Mouse (Mus musculus): Measurements from ENCODE around the gene Crybb1. TPM values are rescaled to one million over a fixed set of nuclear protein-coding genes. Genes with fewer than 3 reads are reported as not detected.

Crybb1 gene
- polyA plus RNA-seq, 1 experiment from 2014 or later: 2.9 TPM

DNA sequence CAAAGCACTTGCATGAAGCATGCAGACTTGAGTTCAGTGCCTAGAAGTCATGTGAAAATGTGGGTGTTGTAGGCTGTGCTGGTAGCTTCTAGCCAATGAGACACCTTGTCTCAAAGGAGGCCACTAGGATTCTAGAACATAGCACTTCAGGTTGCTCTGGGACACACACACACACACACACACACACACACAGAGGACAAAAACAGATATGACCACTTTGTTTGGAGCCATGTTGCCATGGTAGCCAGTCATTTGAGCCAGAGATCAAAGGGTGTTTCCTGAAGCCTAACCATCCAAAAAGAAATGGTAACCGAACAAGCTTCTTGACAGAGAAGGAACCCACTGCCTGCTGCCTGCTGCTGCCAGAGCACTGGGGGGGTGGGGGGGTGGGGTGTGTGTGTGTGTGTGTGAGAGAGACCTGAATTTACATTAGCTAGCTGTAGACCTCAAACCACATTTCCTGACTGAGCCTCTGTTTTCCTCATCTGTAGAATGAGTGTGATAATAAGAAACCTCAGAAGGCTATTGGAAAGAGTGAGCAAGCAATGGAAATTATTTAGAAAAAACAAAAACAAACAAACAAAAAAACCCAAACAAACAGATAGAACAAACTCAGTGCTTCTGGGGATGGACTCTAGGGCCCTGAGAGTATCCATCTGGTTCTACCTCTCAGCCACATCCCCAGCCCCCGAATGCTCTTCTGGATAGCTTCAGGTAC is 18.3 kb downstream of the Crybb1 start:
- Histone ChIP-seq H3K4me1 (peaks cover 31% of the 10 kb centered on the region), H3K27ac (no peak overlapping the region), H3K4me2 (replicated peaks) (no peak overlapping the region), H3K36me3 (no peaks in the 10 kb centered on the region), H3K9me3 (no peaks in the 10 kb centered on the region), H3K9ac (no peak overlapping the region), H3K27me3 (replicated peaks) (peaks cover 4% of the 10 kb centered on the region; the same call in 1 of the 2 replicates), H3K4me3 (no peak overlapping the region)
- ATAC-seq (ENCODE audit: low FRiP score, low read depth): no peak
- 45% methylated on average over 2 of the region's 2 CpGs for WGBS

DNA sequence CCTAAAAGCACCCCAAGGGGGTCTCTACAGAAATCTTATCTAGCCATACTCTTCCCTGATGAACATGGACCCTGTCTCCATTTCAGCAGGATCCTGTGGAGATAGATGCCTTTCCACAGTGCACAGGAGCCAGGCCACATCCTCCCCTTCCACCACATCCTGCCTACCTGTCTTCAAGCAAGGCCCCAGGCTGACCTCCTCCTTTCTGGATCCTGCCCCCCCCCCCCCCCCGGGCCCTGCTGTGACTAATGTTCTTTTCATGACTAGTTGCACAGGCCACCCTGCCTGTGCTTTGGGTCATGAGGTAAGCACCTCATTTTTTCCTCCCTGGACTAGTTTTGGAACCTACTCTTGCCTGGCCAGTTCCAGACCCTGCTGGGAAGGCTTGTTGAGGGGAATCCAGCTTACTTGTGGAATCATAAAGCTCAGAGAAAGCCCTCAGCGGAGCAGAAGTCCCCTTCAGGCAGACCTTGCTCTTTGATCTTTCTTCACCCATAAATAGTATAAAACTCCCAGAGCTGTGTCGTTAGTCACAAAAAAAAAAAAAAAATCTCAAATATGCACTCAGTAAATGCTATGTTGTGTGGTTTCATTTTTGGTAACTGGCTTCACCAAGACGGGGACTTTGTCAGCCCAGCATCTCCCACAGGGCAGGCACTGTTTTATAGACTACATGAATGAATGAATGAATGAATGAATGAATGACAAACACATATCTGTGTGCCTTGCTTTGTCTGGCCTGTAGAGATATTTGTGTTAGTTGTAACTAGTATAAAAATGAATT is 19.6 kb downstream of the Crybb1 start:
- Histone ChIP-seq H3K36me3 (no peaks in the 10 kb centered on the region), H3K27ac (no peak overlapping the region), H3K27me3 (replicated peaks) (no peaks in the 10 kb centered on the region), H3K4me1 (peaks cover 41% of the 10 kb centered on the region), H3K9me3 (no peaks in the 10 kb centered on the region), H3K4me2 (replicated peaks) (peak overlapping the region; percentile 90), H3K4me3 (no peak overlapping the region), H3K9ac (no peak overlapping the region)
- ATAC-seq (ENCODE audit: low FRiP score, low read depth): no peak
- WGBS: 45% methylated on average over 4 of the region's 4 CpGs

- H3K4me1 ChIP-seq: peaks cover 36% of the 10 kb centered on the region
- peak within 1 kb of the TSS; percentile 73 for H3K9ac ChIP-seq
- peak; percentile 95 for ATAC-seq (ENCODE audit: low FRiP score, low read depth)
- no peaks in the 10 kb centered on the region for H3K9me3 ChIP-seq
- no peaks in the 10 kb centered on the region for H3K36me3 ChIP-seq
- peak within 1 kb of the TSS; percentile 67 for H3K4me3 ChIP-seq
- peak within 1 kb of the TSS; percentile 90 for H3K4me2 ChIP-seq (replicated peaks)
- no peaks in the 10 kb centered on the region for H3K27me3 ChIP-seq (replicated peaks)
- H3K27ac ChIP-seq: no peak within 1 kb of the TSS
- under 1% methylated on average over 62 of the region's 62 CpGs for WGBS
Observed at GRCm38 (mm10) chr5:112276267-112276873, 20.8 kb downstream of the Crybb1 start, which contains the start of gene Tpst2. Gene Tpst2, plus strand, starts transcription at chr5:112276691.

DNA sequence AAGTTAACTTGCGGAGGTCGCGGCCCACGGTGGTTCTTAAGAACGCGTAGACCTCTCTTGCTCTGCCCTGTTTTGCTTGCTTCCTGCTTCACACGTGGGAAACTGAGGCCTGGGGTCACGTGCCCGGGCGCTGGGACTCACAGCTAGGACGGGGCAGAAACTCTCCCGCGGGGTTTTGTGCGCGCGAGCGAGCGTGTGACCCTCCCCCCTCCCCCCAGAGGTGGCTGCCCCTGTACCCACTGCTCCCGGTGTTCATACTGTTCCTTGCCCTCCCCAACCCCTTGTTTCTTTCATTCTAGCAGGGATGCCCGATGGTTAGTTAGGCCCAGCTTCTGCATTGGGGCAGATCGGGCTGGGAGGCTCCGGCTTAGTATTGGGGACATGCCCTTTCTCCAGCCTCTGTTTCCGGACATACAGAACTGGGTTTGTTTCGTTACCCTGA is 21.3 kb downstream of the Crybb1 start:
- Histone ChIP-seq H3K4me3 (peak overlapping the region; percentile 67), H3K4me2 (replicated peaks) (peak overlapping the region; percentile 90), H3K27ac (no peak overlapping the region), H3K4me1 (peaks cover 35% of the 10 kb centered on the region), H3K27me3 (replicated peaks) (no peaks in the 10 kb centered on the region), H3K9ac (peak overlapping the region; percentile 73), H3K36me3 (no peaks in the 10 kb centered on the region), H3K9me3 (no peaks in the 10 kb centered on the region)
- under 1% methylated on average over 23 of the region's 24 CpGs for WGBS
- ATAC-seq (ENCODE audit: low FRiP score, low read depth): peak; percentile 62

DNA sequence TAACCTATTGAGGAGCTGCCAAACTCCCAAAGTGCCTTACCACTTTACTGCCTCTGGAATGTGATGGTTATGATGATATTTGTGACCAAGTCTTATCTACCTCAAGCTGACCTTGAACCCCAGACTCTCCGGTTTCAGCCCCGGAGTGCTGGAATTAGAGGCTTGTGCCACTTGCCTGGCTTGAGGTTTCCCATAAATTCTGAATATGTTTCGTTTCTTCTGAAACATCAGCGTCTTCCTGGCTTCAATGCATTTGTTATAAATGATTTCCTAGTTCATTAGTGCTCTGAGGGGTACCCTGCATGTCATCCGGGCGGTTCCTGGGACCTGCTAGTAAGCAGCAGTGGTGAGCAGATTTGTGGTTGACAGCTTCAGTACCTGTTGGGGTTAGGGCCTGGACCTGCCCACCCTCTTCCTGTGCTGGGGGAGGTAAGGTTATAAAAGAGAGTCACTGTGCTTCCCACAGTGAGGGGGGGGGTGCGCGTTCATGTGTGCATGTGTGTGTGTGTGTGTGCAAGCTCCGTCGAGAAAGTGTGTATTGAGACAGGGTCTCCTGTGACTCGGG is 22.4 kb downstream of the Crybb1 start:
- Histone ChIP-seq H3K36me3 (no peaks in the 10 kb centered on the region), H3K27me3 (replicated peaks) (no peaks in the 10 kb centered on the region), H3K9me3 (no peaks in the 10 kb centered on the region), H3K9ac (no peak overlapping the region), H3K27ac (no peak overlapping the region), H3K4me3 (no peak overlapping the region), H3K4me2 (replicated peaks) (peak overlapping the region; percentile 90), H3K4me1 (peaks cover 35% of the 10 kb centered on the region)
- no peak for ATAC-seq (ENCODE audit: low FRiP score, low read depth)
- WGBS: 91% methylated on average over 11 of the region's 11 CpGs

DNA sequence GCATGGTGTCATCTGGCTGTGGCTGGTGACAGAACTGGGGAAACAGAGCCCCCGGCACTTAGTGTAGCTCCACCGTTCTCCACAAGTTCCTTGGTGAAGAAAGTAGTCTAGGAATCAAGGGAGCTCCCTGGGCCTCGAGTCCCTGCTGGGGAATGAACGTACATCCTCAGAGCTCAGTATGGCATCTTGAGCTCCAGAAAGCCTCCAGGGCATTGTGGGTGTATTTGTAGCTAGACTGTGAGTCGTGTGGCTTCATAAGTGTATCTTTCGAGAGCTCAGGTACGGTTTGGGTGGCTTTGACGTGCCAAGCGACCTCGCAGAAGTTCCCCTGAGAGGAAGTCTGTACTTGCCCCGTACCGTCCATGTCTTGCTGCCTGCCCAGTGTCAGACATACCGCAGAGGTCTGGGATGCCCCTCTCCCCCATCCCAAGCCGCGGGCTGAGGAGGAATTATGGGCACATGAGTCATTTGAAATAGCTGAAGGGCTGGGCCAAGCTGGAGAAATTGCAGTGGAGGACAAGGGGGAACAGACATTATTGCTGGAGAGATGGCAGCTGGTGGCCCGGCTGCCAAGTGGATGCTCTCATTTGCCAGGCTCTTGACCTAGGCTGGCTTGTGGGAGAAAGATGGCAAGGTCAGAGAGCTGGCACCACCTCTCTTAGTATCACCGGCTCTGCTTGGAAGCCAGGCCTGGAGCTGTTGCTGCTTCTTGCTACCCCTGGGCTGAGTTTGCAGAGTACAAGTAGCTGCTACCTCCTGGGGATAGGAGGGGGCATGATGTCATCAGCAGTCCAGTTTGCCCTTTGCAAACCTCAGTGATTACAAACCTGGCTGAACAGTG is 23.8 kb downstream of the Crybb1 start:
- Histone ChIP-seq H3K4me2 (replicated peaks) (no peak overlapping the region), H3K9ac (no peak overlapping the region)

DNA sequence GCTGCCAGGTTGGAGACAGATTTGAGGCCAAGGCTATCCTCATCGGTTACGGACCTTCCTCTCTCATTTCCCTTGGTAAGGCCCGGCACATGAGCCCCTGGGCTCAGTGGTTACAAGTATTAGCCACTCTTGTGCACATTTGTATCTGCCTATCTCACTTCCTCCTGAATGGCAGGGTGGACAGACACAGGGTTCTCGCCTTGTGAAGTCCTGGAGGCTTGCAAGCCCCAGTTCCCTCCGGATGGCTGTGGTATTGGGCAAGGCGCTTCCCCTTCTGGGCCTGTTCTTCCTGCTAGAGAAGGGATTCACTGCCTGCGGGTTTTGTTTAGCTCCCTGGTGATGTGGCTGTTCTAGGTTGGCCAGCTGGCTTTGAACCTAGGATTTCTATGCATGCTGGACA is 24.5 kb downstream of the Crybb1 start:
- WGBS: 88% methylated on average over 7 of the region's 7 CpGs
- no peak for ATAC-seq (ENCODE audit: low FRiP score, low read depth)
- H3K4me1 ChIP-seq: peaks cover 45% of the 10 kb centered on the region
- no peak overlapping the region for H3K4me3 ChIP-seq
- H3K9ac ChIP-seq: peak overlapping the region; percentile 29; the same call in 1 of the 2 replicates
- H3K9me3 ChIP-seq: no peaks in the 10 kb centered on the region
- H3K4me2 ChIP-seq (replicated peaks): no peak overlapping the region
- no peak overlapping the region for H3K27ac ChIP-seq
- no peaks in the 10 kb centered on the region for H3K27me3 ChIP-seq (replicated peaks)
- H3K36me3 ChIP-seq: no peaks in the 10 kb centered on the region

More for the DNA sequence above, 23.8 kb downstream of the Crybb1 start:
- Histone ChIP-seq H3K4me3 (no peak overlapping the region), H3K27me3 (replicated peaks) (no peaks in the 10 kb centered on the region), H3K9me3 (no peaks in the 10 kb centered on the region), H3K27ac (no peak overlapping the region), H3K36me3 (no peaks in the 10 kb centered on the region), H3K4me1 (peaks cover 44% of the 10 kb centered on the region)
- ATAC-seq (ENCODE audit: low FRiP score, low read depth): no peak
- 89% methylated on average over 17 of the region's 17 CpGs for WGBS

GRCm38 (mm10) chr5:112280863-112281660 is 25.4 kb downstream of the Crybb1 start:
- Histone ChIP-seq H3K4me1 (peaks cover 49% of the 10 kb centered on the region), H3K9ac (no peak overlapping the region)

DNA sequence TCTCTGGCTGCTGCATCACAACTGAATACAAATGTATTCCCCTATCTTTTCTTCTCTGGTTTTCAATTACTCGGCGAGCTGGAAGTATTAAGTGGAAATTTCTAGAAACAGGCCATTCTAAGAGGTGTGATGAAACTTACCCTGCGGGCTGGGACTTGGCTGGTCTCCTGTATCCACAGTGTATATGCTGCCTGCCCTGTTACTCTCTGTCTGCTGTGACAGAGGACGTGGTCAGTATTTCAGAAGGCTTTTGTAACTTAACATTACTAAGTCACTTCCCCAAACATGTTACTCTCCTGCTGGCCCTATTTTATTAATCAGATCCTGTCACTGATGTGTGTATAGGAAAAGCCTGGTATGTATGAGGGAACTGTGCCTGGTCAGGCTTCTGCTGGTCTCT is 26.1 kb downstream of the Crybb1 start:
- no peak overlapping the region for H3K4me3 ChIP-seq
- no peak overlapping the region for H3K27ac ChIP-seq
- WGBS: 87% methylated on average over 4 of the region's 4 CpGs
- no peak overlapping the region for H3K9ac ChIP-seq
- H3K36me3 ChIP-seq: no peaks in the 10 kb centered on the region
- peaks cover 49% of the 10 kb centered on the region for H3K4me1 ChIP-seq
- no peaks in the 10 kb centered on the region for H3K27me3 ChIP-seq (replicated peaks)
- H3K9me3 ChIP-seq: no peaks in the 10 kb centered on the region
- H3K4me2 ChIP-seq (replicated peaks): no peak overlapping the region
- no peak for ATAC-seq (ENCODE audit: low FRiP score, low read depth)

More at GRCm38 (mm10) chr5:112280863-112281660, 25.4 kb downstream of the Crybb1 start:
- H3K9me3 ChIP-seq: no peaks in the 10 kb centered on the region
- no peak overlapping the region for H3K4me2 ChIP-seq (replicated peaks)
- H3K36me3 ChIP-seq: no peaks in the 10 kb centered on the region
- H3K4me3 ChIP-seq: no peak overlapping the region
- no peak for ATAC-seq (ENCODE audit: low FRiP score, low read depth)
- no peak overlapping the region for H3K27ac ChIP-seq
- WGBS: 64% methylated on average over 15 of the region's 15 CpGs
- no peaks in the 10 kb centered on the region for H3K27me3 ChIP-seq (replicated peaks)

DNA sequence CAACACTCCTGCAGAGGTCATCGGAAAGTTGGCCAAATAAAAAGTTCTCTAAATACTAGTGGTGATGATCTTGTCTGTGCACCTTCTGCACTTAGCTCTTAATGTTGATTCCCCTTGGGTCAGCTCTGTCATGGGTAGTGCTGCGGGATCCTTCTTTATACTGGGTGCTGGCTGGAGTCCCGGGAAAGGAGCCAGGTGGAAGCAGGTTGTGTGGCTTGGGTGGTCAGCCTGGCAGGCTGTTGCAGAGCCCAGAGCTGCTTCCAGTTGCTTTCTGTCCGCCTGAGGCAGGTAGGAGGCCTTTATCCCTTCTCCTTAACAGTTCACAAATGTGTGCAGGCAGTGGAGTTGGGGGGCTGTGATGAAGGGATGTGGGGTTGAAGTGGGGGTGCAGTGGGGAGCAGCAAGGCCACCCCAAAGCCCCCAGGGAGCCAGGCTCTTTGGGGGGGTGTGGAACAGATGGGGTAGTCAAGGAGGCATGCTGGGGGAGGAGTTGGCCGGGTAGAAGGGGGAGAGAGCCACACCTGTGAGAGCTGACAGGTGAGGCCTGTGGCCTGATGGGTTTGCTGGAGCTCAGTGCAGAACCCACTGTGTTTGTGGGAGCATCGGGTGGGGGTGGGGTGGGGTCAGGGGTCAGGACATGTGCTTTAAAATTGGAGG is 26.6 kb downstream of the Crybb1 start:
- H3K4me1 ChIP-seq: peaks cover 44% of the 10 kb centered on the region

More for the DNA sequence above, 26.6 kb downstream of the Crybb1 start:
- Histone ChIP-seq H3K9me3 (no peaks in the 10 kb centered on the region), H3K27ac (no peak overlapping the region), H3K9ac (no peak overlapping the region), H3K36me3 (no peaks in the 10 kb centered on the region), H3K4me3 (no peak overlapping the region), H3K4me2 (replicated peaks) (no peak overlapping the region), H3K27me3 (replicated peaks) (no peaks in the 10 kb centered on the region)
- 73% methylated on average over 6 of the region's 6 CpGs for WGBS
- ATAC-seq (ENCODE audit: low FRiP score, low read depth): no peak
